Mouse (Mus musculus) heart, adult 2 months (tissue): ENCODE results near the gene Pde6d. TPM values are rescaled to one million over a fixed set of nuclear protein-coding genes. Genes with fewer than 3 reads are reported as not detected.

Source experiments
- DNase-seq, 2 experiments: peaks; one replicate each; pipeline ENCODE4 v3.0.0; 2021
- H3K27ac ChIP-seq: fragments of 200-600 bp; 2 replicates; pipeline ENCODE4 v1.8.1; 2022
- H3K27me3 ChIP-seq: fragments of 200-500 bp; 2 replicates; pipeline ENCODE4 v1.6.1; 2012; ENCODE audit warnings: mild to moderate bottlenecking, low read length, inconsistent platforms, mixed read lengths; ENCODE audit not compliant: control insufficient read depth, insufficient read depth
- H3K36me3 ChIP-seq: fragments of 200-500 bp; 2 replicates; pipeline ENCODE4 v1.6.1; 2012; ENCODE audit warnings: low read length, inconsistent platforms; ENCODE audit not compliant: control insufficient read depth, insufficient read depth
- H3K4me1 ChIP-seq: fragments of 200-500 bp; 2 replicates; pipeline ENCODE4 v1.6.1; 2011; ENCODE audit warnings: low read length; ENCODE audit not compliant: control insufficient read depth, insufficient read depth
- H3K4me3 ChIP-seq: fragments of 200-600 bp; 2 replicates; pipeline ENCODE4 v1.8.1; 2022
- H3K79me2 ChIP-seq: fragments of 200-500 bp; replicated peaks from 2 replicates; pipeline ENCODE4 v1.6.1; 2012; ENCODE audit warnings: mild to moderate bottlenecking, inconsistent platforms, low read length, moderate library complexity, mixed read lengths; ENCODE audit not compliant: control insufficient read depth, insufficient read depth
- H3K9ac ChIP-seq: fragments of 200-500 bp; 2 replicates; pipeline ENCODE4 v1.6.1; 2012; ENCODE audit warnings: low read depth, mild to moderate bottlenecking, control low read depth, inconsistent platforms, low read length, mixed read lengths
- CTCF ChIP-seq: fragments of 200-600 bp; IDR thresholded peaks from 2 replicates; pipeline ENCODE4 v1.8.1; 2022; ENCODE audit warnings: antibody characterized with exemption, mild to moderate bottlenecking, moderate library complexity
- EP300 ChIP-seq: fragments of 200-500 bp; IDR thresholded peaks from 2 replicates; pipeline ENCODE4 v1.6.1; 2011; ENCODE audit warnings: low read depth, low read length, control low read depth; ENCODE audit not compliant: insufficient read depth
- POLR2A ChIP-seq: fragments of 200-500 bp; IDR thresholded peaks from 2 replicates; pipeline ENCODE4 v1.6.1; 2011; ENCODE audit warnings: mild to moderate bottlenecking, low read depth, low read length, control low read depth; ENCODE audit not compliant: insufficient read depth
- WGBS: fragments of 180-500 bp; shearing (Covaris S2); methylation state at CpG from one replicate; pipeline ENCODE4 v1.1.7; 2018; 5-methylcytosine and 5-hydroxymethylcytosine counted together
- intact Hi-C: fragments of 180-260 bp; cut with DNase I; formaldehyde crosslinking; loops from one replicate; pipeline ENCODE4 v1.15.1; 2025
- polyA plus RNA-seq: library from polyadenylated mRNA; depleted of rRNA; stranded (reverse); fragments of >200 nt; gene quantifications from 2 replicates; pipeline ENCODE4 v1.2.3, GENCODE M21; 2012
- total RNA-seq, 2 experiments: library from RNA; stranded (reverse); gene quantifications; 2 replicates each; pipeline ENCODE4 v1.2.3; 2021

The Pde6d gene
- total and polyA plus RNA-seq, 3 experiments = 27.9 to 47.6 (median 40.4) TPM

GRCm38 (mm10) chr1:86531547-86532321 lies 50.7 kb downstream of the Pde6d start:
- no peak overlapping the region for H3K4me3 ChIP-seq
- WGBS = 29% methylated on average over 13 of the region's 13 CpGs
- no peaks in the 10 kb centered on the region for H3K36me3 ChIP-seq
- TF ChIP-seq POLR2A (no peak), CTCF (no peak), EP300 (no peak)
- intact Hi-C loops = loop anchor here (1.0 kb wide), 2 partner anchors 30 to 91 kb away; no protein-coding TSS in a partner anchor
- no peaks in the 10 kb centered on the region for H3K27me3 ChIP-seq
- no peak for DNase-seq
- peaks cover 2% of the 10 kb centered on the region for H3K79me2 ChIP-seq
- H3K9ac ChIP-seq = no peak overlapping the region
- no peak overlapping the region for H3K27ac ChIP-seq
- H3K4me1 ChIP-seq = peaks cover 1% of the 10 kb centered on the region; the same call in 1 of the 2 replicates

GRCm38 (mm10) chr1:86530871-86531546 lies 51.4 kb downstream of the Pde6d start:
- intact Hi-C loops = no loop called here
- no peak overlapping the region for H3K4me3 ChIP-seq
- no peak for DNase-seq
- TF ChIP-seq EP300 = no peak
- no peak for TF ChIP-seq CTCF
- no peak for TF ChIP-seq POLR2A
- H3K27me3 ChIP-seq = no peaks in the 10 kb centered on the region
- H3K79me2 ChIP-seq = peaks cover 2% of the 10 kb centered on the region
- WGBS = 39% methylated on average over 4 of the region's 4 CpGs
- no peak overlapping the region for H3K27ac ChIP-seq
- peaks cover 1% of the 10 kb centered on the region; the same call in 1 of the 2 replicates for H3K4me1 ChIP-seq
- H3K36me3 ChIP-seq = no peaks in the 10 kb centered on the region
- no peak overlapping the region for H3K9ac ChIP-seq

GRCm38 (mm10) chr1:86529590-86529989 lies 52.8 kb downstream of the Pde6d start:
- Histone ChIP-seq H3K27me3 (no peaks in the 10 kb centered on the region), H3K9ac (no peak overlapping the region), H3K27ac (no peak overlapping the region), H3K79me2 (peaks cover 2% of the 10 kb centered on the region), H3K4me1 (peaks cover 1% of the 10 kb centered on the region; the same call in 1 of the 2 replicates), H3K36me3 (no peaks in the 10 kb centered on the region), H3K4me3 (peak overlapping the region; percentile 91; the same call in 1 of the 2 replicates)
- intact Hi-C loops = no loop called here
- 14% methylated on average over 4 of the region's 4 CpGs for WGBS
- TF ChIP-seq CTCF (no peak), EP300 (no peak), POLR2A (no peak)
- no peak for DNase-seq

GRCm38 (mm10) chr1:86528571-86529180 lies 53.8 kb downstream of the Pde6d start:
- 2% methylated on average over 15 of the region's 15 CpGs for WGBS
- intact Hi-C loops = loop anchor here (1.0 kb wide), 1 partner anchor 57 kb away; no protein-coding TSS in a partner anchor

GRCm38 (mm10) chr1:86527599-86528486 lies 54.6 kb downstream of the Pde6d start:
- Histone ChIP-seq H3K36me3 (no peaks in the 10 kb centered on the region), H3K9ac (peak overlapping the region; percentile 98), H3K27ac (peak overlapping the region; percentile 100), H3K4me3 (peak overlapping the region; percentile 91), H3K79me2 (peaks cover 2% of the 10 kb centered on the region), H3K27me3 (no peaks in the 10 kb centered on the region), H3K4me1 (peaks cover 3% of the 10 kb centered on the region; the same call in 1 of the 2 replicates)
- WGBS = under 1% methylated on average over 89 of the region's 89 CpGs
- intact Hi-C loops = loop anchor here (1.0 kb wide), 1 partner anchor 57 kb away; no protein-coding TSS in a partner anchor
- TF ChIP-seq EP300 = no peak
- TF ChIP-seq CTCF = peak; percentile 86
- DNase-seq = peak; percentile 93 to 97

More at GRCm38 (mm10) chr1:86528571-86529180, 53.8 kb downstream of the Pde6d start:
- peak in 1 of 2 experiments; percentile 66 for DNase-seq
- TF ChIP-seq POLR2A = no peak
- no peak for TF ChIP-seq CTCF
- TF ChIP-seq EP300 = no peak
- Histone ChIP-seq H3K27me3 (no peaks in the 10 kb centered on the region), H3K36me3 (no peaks in the 10 kb centered on the region), H3K4me3 (peak overlapping the region; percentile 91), H3K79me2 (peaks cover 2% of the 10 kb centered on the region), H3K27ac (peak overlapping the region; percentile 100), H3K9ac (peak overlapping the region; percentile 98), H3K4me1 (peaks cover 3% of the 10 kb centered on the region; the same call in 1 of the 2 replicates)
